Comparison of ENCODE assay signal across 10 mouse cellular contexts in the genomic region with DNA sequence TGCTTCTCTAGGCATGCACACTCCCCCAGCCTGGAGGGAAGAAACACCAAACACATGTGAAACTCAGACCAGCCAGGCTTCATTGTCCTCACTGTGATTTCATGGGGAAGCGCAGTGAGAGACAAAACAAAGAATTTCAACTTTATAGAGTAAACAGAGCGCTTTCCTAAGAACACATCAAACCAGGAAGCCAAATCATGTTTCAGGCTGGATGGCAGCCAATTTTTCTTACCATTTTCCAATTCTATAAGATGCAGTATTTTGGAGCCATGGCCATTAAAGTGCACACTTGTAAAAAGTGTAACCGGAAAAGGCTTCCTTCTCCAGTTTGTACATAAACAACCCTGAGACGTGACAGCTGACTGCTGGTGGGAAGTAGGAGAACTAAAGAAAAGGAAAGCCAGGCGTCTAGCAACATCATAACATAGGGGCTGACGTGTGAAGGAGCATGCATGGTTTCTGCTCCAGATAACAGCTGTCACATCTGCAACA.
DNase-seq lines count a peak whose midpoint lies in the region; ATAC-seq lines count a peak whose summit lies in the region.
"Had no signal": no experiment of that assay in that cellular context is flagged by ENCODE, and none has a peak within 500 bp of the region (broad histone marks: within the 10 kb centered on the region; RNA-seq: fewer than 3 reads in every experiment).

No protein-coding gene starts in this region.

- 36% methylated on average over 6 of the region's 6 CpGs for WGBS in heart, embryonic 13.5 days
- WGBS in liver, embryonic 11.5 days, result 46% methylated on average over 6 of the region's 6 CpGs
- 40% methylated on average over 6 of the region's 6 CpGs for WGBS in intestine, embryonic 16.5 days

- H3K27me3 ChIP-seq in heart, embryonic 13.5 days (replicated peaks), result no peaks in the 10 kb centered on the region
- no peaks in the 10 kb centered on the region for H3K27me3 ChIP-seq in liver, embryonic 11.5 days (replicated peaks; ENCODE audit: control insufficient read depth, insufficient read depth, low read length)
- H3K27me3 ChIP-seq in intestine, embryonic 16.5 days (replicated peaks; ENCODE audit: control insufficient read depth, insufficient read depth, low read length), result no peaks in the 10 kb centered on the region
- H3K27me3 ChIP-seq: CH12.LX; neural tube, embryonic 12.5 days had no signal

- no peak for ATAC-seq in heart, embryonic 13.5 days (ENCODE audit: extremely low read depth, insufficient number of reproducible peaks, low FRiP score, low TSS enrichment)
- peak; percentile 51; the same call in 1 of the 2 replicates for ATAC-seq in liver, embryonic 11.5 days (replicated peaks; ENCODE audit: low FRiP score)
- peak; percentile 79 for ATAC-seq in intestine, embryonic 16.5 days

- no peaks in the 10 kb centered on the region for H3K9me3 ChIP-seq in heart, embryonic 13.5 days
- H3K9me3 ChIP-seq in liver, embryonic 11.5 days (ENCODE audit: control insufficient read depth, low read length), result no peaks in the 10 kb centered on the region
- no peaks in the 10 kb centered on the region for H3K9me3 ChIP-seq in intestine, embryonic 16.5 days (ENCODE audit: control insufficient read depth, low read length)
- H3K9me3 ChIP-seq: neural tube, embryonic 12.5 days had no signal

- H3K4me1 ChIP-seq in heart, embryonic 13.5 days, result peaks cover 17% of the 10 kb centered on the region
- H3K4me1 ChIP-seq in liver, embryonic 11.5 days (replicated peaks; ENCODE audit: control insufficient read depth, insufficient read depth, low read length), result peaks cover 5% of the 10 kb centered on the region
- no peaks in the 10 kb centered on the region for H3K4me1 ChIP-seq in intestine, embryonic 16.5 days (ENCODE audit: control insufficient read depth, insufficient read depth, low read length)
- H3K4me1 ChIP-seq: neural tube, embryonic 12.5 days had no signal

- no peak overlapping the region for H3K4me3 ChIP-seq in heart, embryonic 13.5 days
- no peak overlapping the region for H3K4me3 ChIP-seq in liver, embryonic 11.5 days (ENCODE audit: low read depth, low read length)
- no peak overlapping the region for H3K4me3 ChIP-seq in intestine, embryonic 16.5 days (ENCODE audit: low read length)
- H3K4me3 ChIP-seq: neural tube, embryonic 12.5 days had no signal

- H3K36me3 ChIP-seq in heart, embryonic 13.5 days, result no peaks in the 10 kb centered on the region
- H3K36me3 ChIP-seq in liver, embryonic 11.5 days (ENCODE audit: control insufficient read depth, insufficient read depth, low read length), result no peaks in the 10 kb centered on the region
- H3K36me3 ChIP-seq in intestine, embryonic 16.5 days (ENCODE audit: control insufficient read depth, insufficient read depth, low read length), result no peaks in the 10 kb centered on the region
- H3K36me3 ChIP-seq: neural tube, embryonic 12.5 days had no signal

- no peak overlapping the region for H3K4me2 ChIP-seq in heart, embryonic 13.5 days
- H3K4me2 ChIP-seq in liver, embryonic 11.5 days, result no peak overlapping the region
- H3K4me2 ChIP-seq in intestine, embryonic 16.5 days (ENCODE audit: low read depth, low read length), result no peak overlapping the region
- H3K4me2 ChIP-seq: neural tube, embryonic 12.5 days had no signal

- H3K27ac ChIP-seq in heart, embryonic 13.5 days (replicated peaks), result peak overlapping the region; percentile 63
- H3K27ac ChIP-seq in liver, embryonic 11.5 days (ENCODE audit: low read depth, low read length), result no peak overlapping the region
- peak overlapping the region; percentile 35; the same call in 1 of the 2 replicates for H3K27ac ChIP-seq in intestine, embryonic 16.5 days (ENCODE audit: low read length)
- H3K27ac ChIP-seq: neural tube, embryonic 12.5 days had no signal

- H3K9ac ChIP-seq in heart, embryonic 13.5 days, result no peak overlapping the region
- no peak overlapping the region for H3K9ac ChIP-seq in liver, embryonic 11.5 days (ENCODE audit: low read depth, low read length)
- no peak overlapping the region for H3K9ac ChIP-seq in intestine, embryonic 16.5 days (ENCODE audit: low read depth, low read length)
- H3K9ac ChIP-seq: neural tube, embryonic 12.5 days had no signal

- no peak for DNase-seq in heart, postnatal 10 days
- no peak for DNase-seq in liver, embryonic 11.5 days (ENCODE audit: low spot score)
- DNase-seq in liver, result no peak
- peak; percentile 21 for DNase-seq in lung, postnatal 36 days
- DNase-seq in frontal cortex, postnatal 36 days (ENCODE audit: low spot score in 2 of 2), result no peak
- DNase-seq in thymus, postnatal 14 days, result no peak

- intact Hi-C loops in heart, postnatal 10 days (cut with DNase I), result no loop called here
